23 mouse cellular contexts compared by ENCODE assay signal in the genomic region with DNA sequence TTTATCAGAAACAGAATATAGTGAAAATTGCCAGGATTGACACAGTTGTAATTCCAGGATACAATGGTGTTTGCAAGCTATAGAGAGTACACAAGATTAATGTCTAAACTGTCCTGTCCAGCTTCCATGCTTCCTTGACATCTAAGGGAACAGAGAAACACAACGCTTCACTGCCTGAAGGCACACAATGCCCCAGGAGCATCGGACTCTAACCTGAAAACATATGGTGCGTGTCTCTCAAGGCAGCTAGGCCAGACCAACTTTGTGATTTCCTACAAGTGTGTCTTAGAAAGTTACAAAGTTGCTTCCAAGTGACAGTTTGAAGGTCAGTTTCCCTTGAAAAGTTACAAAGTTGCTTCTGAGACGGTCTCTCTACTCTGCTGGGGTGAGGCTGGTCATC. TPM values are rescaled to one million over a fixed set of nuclear protein-coding genes. Genes with fewer than 3 reads are reported as not detected.
"Had no signal": no experiment of that assay in that cellular context is flagged by ENCODE, and none has a peak within 500 bp of the region (broad histone marks: within the 10 kb centered on the region; RNA-seq: fewer than 3 reads in every experiment).

No protein-coding gene starts in this region.

- DNase-seq: gastrocnemius, adult 2 months; gastrocnemius, postnatal 10 days; gastrocnemius, postnatal 25 days; heart, adult 2 months; heart, postnatal 10 days; heart, postnatal 36 days; liver; liver, embryonic 13.5 days; liver, postnatal 0 days had no signal

- H3K4me1 ChIP-seq: hindbrain, embryonic 10.5 days; hindbrain, embryonic 12.5 days; limb, embryonic 10.5 days; limb, embryonic 12.5 days; liver, embryonic 15.5 days had no signal

- H3K27me3 ChIP-seq: heart, embryonic 12.5 days; hindbrain, embryonic 12.5 days; intestine, embryonic 15.5 days; limb, embryonic 12.5 days; liver, embryonic 13.5 days; liver, embryonic 15.5 days had no signal

- H3K4me3 ChIP-seq: gastrocnemius, adult 2 months; heart, adult 2 months; heart, embryonic 12.5 days; hindbrain, embryonic 10.5 days; hindbrain, embryonic 12.5 days; intestine, embryonic 15.5 days; layer of hippocampus, adult 2 months; left cerebral cortex, adult 2 months; limb, embryonic 10.5 days; limb, embryonic 12.5 days; liver, embryonic 13.5 days; liver, embryonic 15.5 days had no signal

- H3K27ac ChIP-seq: gastrocnemius, adult 2 months; heart, adult 2 months; hindbrain, embryonic 10.5 days; hindbrain, embryonic 12.5 days; hindbrain, embryonic 14.5 days; intestine, embryonic 15.5 days; layer of hippocampus, adult 2 months; left cerebral cortex, adult 2 months; limb, embryonic 10.5 days; limb, embryonic 12.5 days; liver, embryonic 13.5 days; liver, embryonic 15.5 days had no signal

- H3K9me3 ChIP-seq: heart, embryonic 12.5 days; hindbrain, embryonic 10.5 days; hindbrain, embryonic 12.5 days; intestine, embryonic 15.5 days; limb, embryonic 10.5 days; limb, embryonic 12.5 days; liver, embryonic 13.5 days; liver, embryonic 15.5 days had no signal

RNA-seq across cellular contexts. Expression of gene Drd1, which starts 41.7 kb away (rescaled TPM):
- total RNA-seq: granulocyte monocyte progenitor cell, adult 5-6 weeks had no signal
- polyA plus RNA-seq: heart, embryonic 12.5 days; heart, embryonic 14.5 days; heart, embryonic 16.5 days; limb, embryonic 10.5 days; limb, embryonic 12.5 days; liver, embryonic 11.5 days; liver, embryonic 13.5 days; liver, embryonic 15.5 days; liver, postnatal 0 days had no signal
